Mouse (Mus musculus) embryonic fibroblast, embryonic 13.5 days (primary cell): ENCODE results near the gene Pml. TPM values are rescaled to one million over a fixed set of nuclear protein-coding genes. Genes with fewer than 3 reads are reported as not detected.
"Not testable (repeated sequence)": the region's sequence is repeated elsewhere in the genome, so short reads cannot be mapped to it uniquely, and the experiment has no call there.

Experiments
- H3K27ac ChIP-seq: 2 replicates; pipeline ENCODE4 v1.5.1; 2012; ENCODE audit warnings: low read length, control low read depth, inconsistent platforms; ENCODE audit not compliant: insufficient read depth
- H3K4me1 ChIP-seq: 2 replicates; pipeline ENCODE4 v1.6.1; 2011; ENCODE audit warnings: low read length; ENCODE audit not compliant: control insufficient read depth, insufficient read depth
- H3K4me3 ChIP-seq: 2 replicates; pipeline ENCODE4 v1.5.1; 2011; ENCODE audit warnings: mild to moderate bottlenecking, control low read depth, low read length; ENCODE audit not compliant: insufficient read depth
- CTCF ChIP-seq: IDR thresholded peaks from 2 replicates; pipeline ENCODE4 v1.5.1; 2011; ENCODE audit warnings: mild to moderate bottlenecking, control low read depth, low read length, moderate library complexity, borderline replicate concordance; ENCODE audit not compliant: insufficient read depth
- POLR2A ChIP-seq: IDR thresholded peaks from 2 replicates; pipeline ENCODE4 v1.6.1; 2011; ENCODE audit warnings: low read depth, mild to moderate bottlenecking, control low read depth, low read length, moderate library complexity
- polyA plus RNA-seq: library from polyadenylated mRNA; stranded (reverse); fragments of >200 nt; gene quantifications from 2 replicates; pipeline ENCODE4 v1.2.4, GENCODE M21; 2011; ENCODE audit warnings: low read depth; ENCODE audit not compliant: missing spikeins, insufficient read length

Gene Pml
- polyA plus RNA-seq, 1 experiment, result 56.3 TPM

GRCm38 (mm10) chr9:58272855-58273254 is 23.3 kb upstream of the Pml start:
- H3K4me1 ChIP-seq, result peaks cover 14% of the 10 kb centered on the region; the same call in 1 of the 2 replicates
- no peak overlapping the region for H3K4me3 ChIP-seq
- 0 out of 2 replicates have a peak overlapping the region, but pooled peaks have one; percentile 12 for H3K27ac ChIP-seq
- TF ChIP-seq POLR2A (no peak), CTCF (no peak)

GRCm38 (mm10) chr9:58272068-58272541 is 22.5 kb upstream of the Pml start:
- Histone ChIP-seq H3K4me3 (no peak overlapping the region), H3K27ac (no peak overlapping the region), H3K4me1 (peaks cover 14% of the 10 kb centered on the region; the same call in 1 of the 2 replicates)
- no peak for TF ChIP-seq POLR2A
- TF ChIP-seq CTCF, result no peak

- peaks cover 20% of the 10 kb centered on the region; the same call in 1 of the 2 replicates for H3K4me1 ChIP-seq
- H3K27ac ChIP-seq, H3K4me3 ChIP-seq: not testable (repeated sequence)
Measured at GRCm38 (mm10) chr9:58271551-58271950, 22.0 kb upstream of the Pml start.

GRCm38 (mm10) chr9:58271109-58271508 is 21.5 kb upstream of the Pml start:
- no peak overlapping the region for H3K27ac ChIP-seq
- peaks cover 18% of the 10 kb centered on the region; the same call in 1 of the 2 replicates for H3K4me1 ChIP-seq
- H3K4me3 ChIP-seq, result no peak overlapping the region
- no peak for TF ChIP-seq CTCF
- no peak for TF ChIP-seq POLR2A

- no peak overlapping the region for H3K27ac ChIP-seq
- H3K4me3 ChIP-seq, result no peak overlapping the region
- no peak for TF ChIP-seq POLR2A
- TF ChIP-seq CTCF, result no peak
- H3K4me1 ChIP-seq, result peaks cover 14% of the 10 kb centered on the region; the same call in 1 of the 2 replicates
Measured at GRCm38 (mm10) chr9:58270081-58270480, 20.5 kb upstream of the Pml start.

GRCm38 (mm10) chr9:58268384-58269313 is 19.1 kb upstream of the Pml start:
- Histone ChIP-seq H3K27ac (no peak overlapping the region), H3K4me1 (peaks cover 6% of the 10 kb centered on the region; the same call in 1 of the 2 replicates), H3K4me3 (no peak overlapping the region)
- TF ChIP-seq POLR2A (no peak), CTCF (0 out of 2 replicates have a peak, but pooled peaks have one; percentile 21)

GRCm38 (mm10) chr9:58267046-58267445 is 17.5 kb upstream of the Pml start:
- Histone ChIP-seq H3K4me1 (peaks cover 6% of the 10 kb centered on the region; the same call in 1 of the 2 replicates), H3K4me3 (no peak overlapping the region), H3K27ac (peak overlapping the region; percentile 77)
- no peak for TF ChIP-seq CTCF
- no peak for TF ChIP-seq POLR2A

GRCm38 (mm10) chr9:58266571-58267011 is 17.0 kb upstream of the Pml start:
- H3K27ac ChIP-seq, result peak overlapping the region; percentile 77
- H3K4me3 ChIP-seq, result no peak overlapping the region

GRCm38 (mm10) chr9:58265368-58265767 is 15.8 kb upstream of the Pml start:
- no peak for TF ChIP-seq CTCF
- TF ChIP-seq POLR2A, result no peak
- Histone ChIP-seq H3K4me1 (peaks cover 6% of the 10 kb centered on the region; the same call in 1 of the 2 replicates), H3K4me3 (no peak overlapping the region), H3K27ac (no peak overlapping the region)

More at GRCm38 (mm10) chr9:58266571-58267011, 17.0 kb upstream of the Pml start:
- H3K4me1 ChIP-seq, result peaks cover 6% of the 10 kb centered on the region; the same call in 1 of the 2 replicates
- no peak for TF ChIP-seq POLR2A

GRCm38 (mm10) chr9:58262507-58262906 is 12.9 kb upstream of the Pml start:
- no peak overlapping the region for H3K4me3 ChIP-seq
- no peak overlapping the region for H3K27ac ChIP-seq
- peaks cover 6% of the 10 kb centered on the region; the same call in 1 of the 2 replicates for H3K4me1 ChIP-seq
- TF ChIP-seq CTCF (no peak), POLR2A (no peak)
